Mouse (Mus musculus) lung, postnatal 0 days (tissue): ENCODE measurements at regions not wholly inside any gene's neighbourhood (a gene's known extent, or its start where the extent isn't known, plus 50 kb on each side); places are given as distances from the start of the nearest gene placed in this dataset.

Experiments
- CTCF ChIP-seq: IDR thresholded peaks from 2 replicates; pipeline ENCODE4 v1.5.1; 2016; ENCODE audit warnings: antibody characterized with exemption, mild to moderate bottlenecking
- EP300 ChIP-seq: IDR thresholded peaks from 2 replicates; pipeline ENCODE4 v1.6.1; 2016; ENCODE audit warnings: antibody characterized with exemption, mild to moderate bottlenecking, control low read depth

DNA sequence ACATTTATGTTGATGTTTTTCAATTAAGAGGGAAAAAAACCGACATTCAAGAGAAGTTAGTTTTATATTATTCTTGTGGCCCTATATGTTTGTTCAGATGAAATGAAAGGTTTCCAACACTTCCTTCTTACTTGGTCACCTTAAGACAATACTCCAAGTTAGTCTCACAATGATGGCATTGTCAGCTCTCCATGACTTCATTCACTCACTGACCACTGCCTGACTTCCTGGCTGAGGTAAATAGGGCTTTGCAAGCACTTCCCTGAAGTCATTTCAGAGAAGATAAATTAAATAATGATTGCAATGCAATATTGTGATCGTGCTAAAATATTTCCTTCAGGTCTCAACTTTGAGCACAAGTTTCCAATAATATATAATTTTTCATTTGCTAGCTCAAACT lies 197.9 kb upstream of the Cep162 start:
- TF ChIP-seq CTCF (no peak), EP300 (no peak)
